Mouse (Mus musculus): Measurements from ENCODE around the gene Itga2b. TPM values are rescaled to one million over a fixed set of nuclear protein-coding genes. Genes with fewer than 3 reads are reported as not detected.

Itga2b gene
- polyA plus RNA-seq (2015; fragmentation: Nextera tagmentation; extraction: Ambion mirVana) = 28.0 and 32.9 TPM in 2 replicates

- 13% methylated on average over 11 of the region's 11 CpGs for WGBS (ENCODE audit: insufficient replicate concordance)
- ATAC-seq (ENCODE audit: low read depth) = peak; percentile 48
- no peaks in the 10 kb centered on the region for H3K9me3 ChIP-seq (replicated peaks; ENCODE audit: control insufficient read depth, low read length)
- H3K9ac ChIP-seq (ENCODE audit: low read depth, low read length) = peak within 1 kb of the TSS; percentile 35; the same call in 1 of the 2 replicates
- no peaks in the 10 kb centered on the region for H3K27me3 ChIP-seq (ENCODE audit: control insufficient read depth, insufficient read depth, low read depth, low read length)
- peak within 1 kb of the TSS; percentile 23; the same call in 1 of the 2 replicates for H3K4me3 ChIP-seq (ENCODE audit: low read depth, low read length)
- peak within 1 kb of the TSS; percentile 38; the same call in 1 of the 2 replicates for H3K4me2 ChIP-seq (ENCODE audit: low read depth, low read length)
- H3K4me1 ChIP-seq (ENCODE audit: control insufficient read depth, low read depth, low read length) = peaks cover 37% of the 10 kb centered on the region
- H3K36me3 ChIP-seq (ENCODE audit: control insufficient read depth, insufficient read depth) = no peaks in the 10 kb centered on the region
- H3K27ac ChIP-seq (ENCODE audit: low read length) = peak within 1 kb of the TSS; percentile 52; the same call in 1 of the 2 replicates
Measured at GRCm38 (mm10) chr11:102469648-102470357, at the start of gene Itga2b. Gene Itga2b (minus strand): TSS chr11:102470122.

DNA sequence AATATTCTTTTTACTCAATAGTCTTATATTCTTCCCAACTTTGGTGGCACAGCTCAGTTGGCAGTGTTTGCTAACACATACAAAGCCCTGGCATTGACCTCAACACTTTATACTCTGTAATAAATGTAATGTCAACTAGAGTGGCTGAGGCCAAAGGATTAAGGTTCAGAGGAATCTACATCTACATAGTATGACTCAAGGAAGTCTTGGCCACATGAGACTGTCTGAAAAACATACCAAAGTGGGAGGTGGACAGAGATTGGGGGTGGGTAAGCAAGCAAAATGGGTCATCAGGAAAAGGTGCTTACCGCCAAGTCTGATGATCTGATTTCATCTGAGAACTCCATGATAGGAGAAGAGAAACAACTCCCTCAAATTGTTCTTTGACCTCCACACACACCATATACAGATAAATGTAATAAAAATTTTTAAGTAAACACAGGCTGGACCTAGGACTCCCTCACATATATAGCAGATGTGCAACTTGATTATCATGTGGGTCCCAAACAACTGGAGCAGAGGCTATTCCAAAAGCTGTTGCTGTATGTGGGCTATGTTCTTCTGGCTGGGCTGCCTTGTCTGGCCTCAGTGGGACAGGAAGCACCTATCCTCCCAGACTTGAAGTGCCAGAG lies 45.0 kb upstream of the Itga2b start:
- H3K4me2 ChIP-seq (ENCODE audit: low read depth, low read length) = no peak overlapping the region
- no peaks in the 10 kb centered on the region for H3K9me3 ChIP-seq (replicated peaks; ENCODE audit: control insufficient read depth, low read length)
- H3K27ac ChIP-seq (ENCODE audit: low read length) = no peak overlapping the region
- H3K27me3 ChIP-seq (ENCODE audit: control insufficient read depth, insufficient read depth, low read depth, low read length) = no peaks in the 10 kb centered on the region
- H3K9ac ChIP-seq (ENCODE audit: low read depth, low read length) = no peak overlapping the region
- no peaks in the 10 kb centered on the region for H3K4me1 ChIP-seq (ENCODE audit: control insufficient read depth, low read depth, low read length)
- WGBS (ENCODE audit: insufficient replicate concordance) = 85% methylated on average over 1 of the region's 1 CpGs
- ATAC-seq (ENCODE audit: low read depth) = no peak
- no peak overlapping the region for H3K4me3 ChIP-seq (ENCODE audit: low read depth, low read length)
- H3K36me3 ChIP-seq (ENCODE audit: control insufficient read depth, insufficient read depth) = peaks cover 4% of the 10 kb centered on the region

DNA sequence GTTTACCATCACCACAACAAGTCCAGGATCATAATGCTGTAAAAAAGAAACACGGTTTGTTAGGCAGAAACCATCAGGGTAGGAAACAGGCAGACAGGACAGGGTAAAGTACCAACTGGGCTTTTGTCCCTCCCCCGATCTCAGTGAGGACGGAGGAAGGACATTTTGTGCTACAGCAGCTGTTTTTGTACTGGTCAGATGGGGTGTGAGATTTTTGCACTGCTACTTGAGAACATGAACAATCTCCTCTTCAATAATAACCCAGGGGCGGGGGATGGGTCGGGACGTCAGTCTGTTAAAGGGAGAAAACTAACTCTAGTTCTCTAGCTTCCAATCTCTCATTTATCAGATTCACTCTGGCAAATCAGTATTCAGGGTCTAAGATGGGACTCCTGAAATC lies 40.3 kb upstream of the Itga2b start:
- Histone ChIP-seq H3K4me3 (ENCODE audit: low read depth, low read length) (no peak overlapping the region), H3K36me3 (ENCODE audit: control insufficient read depth, insufficient read depth) (peaks cover 7% of the 10 kb centered on the region), H3K4me2 (ENCODE audit: low read depth, low read length) (no peak overlapping the region), H3K9ac (ENCODE audit: low read depth, low read length) (no peak overlapping the region), H3K4me1 (ENCODE audit: control insufficient read depth, low read depth, low read length) (no peaks in the 10 kb centered on the region), H3K27me3 (ENCODE audit: control insufficient read depth, insufficient read depth, low read depth, low read length) (no peaks in the 10 kb centered on the region), H3K9me3 (replicated peaks; ENCODE audit: control insufficient read depth, low read length) (no peaks in the 10 kb centered on the region), H3K27ac (ENCODE audit: low read length) (no peak overlapping the region)
- no peak for ATAC-seq (ENCODE audit: low read depth)
- WGBS (ENCODE audit: insufficient replicate concordance) = 76% methylated on average over 6 of the region's 6 CpGs

DNA sequence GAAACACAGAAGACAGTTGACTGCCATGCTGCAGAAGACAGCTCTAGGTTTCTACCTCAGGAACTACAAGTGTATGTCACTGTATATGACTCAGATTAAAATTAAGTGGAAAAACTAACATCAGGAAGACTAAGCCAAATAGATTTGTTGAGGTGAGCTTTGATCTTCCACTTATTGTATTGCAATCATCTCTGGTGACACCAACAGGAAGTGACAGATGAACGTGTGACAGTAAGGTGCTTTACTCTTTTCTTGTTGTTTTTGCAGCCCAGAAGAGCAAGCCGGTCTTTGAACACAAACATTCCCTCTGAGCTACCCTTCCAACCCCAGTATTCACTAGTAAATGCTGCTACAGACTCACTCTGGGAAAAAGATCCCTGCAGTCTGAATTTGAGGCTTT lies 26.8 kb upstream of the Itga2b start:
- Histone ChIP-seq H3K9ac (ENCODE audit: low read depth, low read length) (no peak overlapping the region), H3K27me3 (ENCODE audit: control insufficient read depth, insufficient read depth, low read depth, low read length) (no peaks in the 10 kb centered on the region), H3K9me3 (replicated peaks; ENCODE audit: control insufficient read depth, low read length) (no peaks in the 10 kb centered on the region), H3K27ac (ENCODE audit: low read length) (no peak overlapping the region), H3K4me1 (ENCODE audit: control insufficient read depth, low read depth, low read length) (peaks cover 3% of the 10 kb centered on the region), H3K36me3 (ENCODE audit: control insufficient read depth, insufficient read depth) (peaks cover 2% of the 10 kb centered on the region), H3K4me2 (ENCODE audit: low read depth, low read length) (no peak overlapping the region), H3K4me3 (ENCODE audit: low read depth, low read length) (no peak overlapping the region)
- WGBS (ENCODE audit: insufficient replicate concordance) = 56% methylated on average over 2 of the region's 2 CpGs
- ATAC-seq (ENCODE audit: low read depth) = no peak

GRCm38 (mm10) chr11:102496206-102496605 lies 26.3 kb upstream of the Itga2b start:
- H3K9ac ChIP-seq (ENCODE audit: low read depth, low read length) = no peak overlapping the region
- 92% methylated on average over 2 of the region's 2 CpGs for WGBS (ENCODE audit: insufficient replicate concordance)
- no peak overlapping the region for H3K4me2 ChIP-seq (ENCODE audit: low read depth, low read length)
- H3K9me3 ChIP-seq (replicated peaks; ENCODE audit: control insufficient read depth, low read length) = no peaks in the 10 kb centered on the region
- peaks cover 2% of the 10 kb centered on the region for H3K36me3 ChIP-seq (ENCODE audit: control insufficient read depth, insufficient read depth)
- no peak for ATAC-seq (ENCODE audit: low read depth)
- peaks cover 3% of the 10 kb centered on the region for H3K4me1 ChIP-seq (ENCODE audit: control insufficient read depth, low read depth, low read length)
- H3K27ac ChIP-seq (ENCODE audit: low read length) = no peak overlapping the region
- no peak overlapping the region for H3K4me3 ChIP-seq (ENCODE audit: low read depth, low read length)
- H3K27me3 ChIP-seq (ENCODE audit: control insufficient read depth, insufficient read depth, low read depth, low read length) = no peaks in the 10 kb centered on the region

DNA sequence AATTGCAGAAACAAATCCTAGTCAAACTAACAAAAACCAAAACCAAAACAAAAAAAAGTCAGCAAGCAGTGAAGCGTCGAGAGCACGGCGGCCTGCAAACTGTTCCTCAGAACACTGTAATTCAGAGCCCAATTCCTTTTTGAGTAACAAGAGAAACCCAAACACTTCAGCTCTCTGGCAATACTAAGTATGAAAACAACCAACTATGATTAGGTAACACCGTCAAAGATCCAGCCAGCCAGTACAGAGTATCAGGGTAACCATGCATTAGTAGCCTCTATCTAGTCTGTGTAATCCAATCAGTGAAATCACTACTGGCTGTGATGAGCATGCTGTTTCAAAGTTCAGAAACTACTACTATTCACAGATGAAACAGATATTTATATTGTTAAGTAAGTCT lies 25.8 kb upstream of the Itga2b start:
- H3K36me3 ChIP-seq (ENCODE audit: control insufficient read depth, insufficient read depth) = peaks cover 2% of the 10 kb centered on the region; the same call in 1 of the 2 replicates
- ATAC-seq (ENCODE audit: low read depth) = no peak
- WGBS (ENCODE audit: insufficient replicate concordance) = 92% methylated on average over 5 of the region's 5 CpGs

DNA sequence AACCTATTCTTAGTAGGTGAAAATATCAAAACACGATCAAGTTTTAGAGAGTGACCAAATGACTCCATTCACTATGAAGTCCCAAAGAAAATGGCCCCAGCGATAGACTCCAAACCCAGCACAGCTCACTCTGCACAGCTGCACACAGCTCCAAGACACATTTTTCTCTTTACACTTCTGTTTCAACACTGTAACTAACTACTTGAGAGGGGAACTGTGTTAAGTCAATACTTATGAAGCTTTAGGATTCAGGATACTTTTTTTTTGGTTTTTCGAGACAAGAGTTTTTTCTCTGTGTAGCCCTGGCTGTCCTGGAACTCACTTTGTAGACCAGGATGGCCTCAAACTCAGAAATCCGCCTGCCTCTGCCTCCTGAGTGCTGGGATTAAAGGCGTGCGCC lies 25.2 kb upstream of the Itga2b start:
- ATAC-seq (ENCODE audit: low read depth) = no peak
- no peak overlapping the region for H3K9ac ChIP-seq (ENCODE audit: low read depth, low read length)
- H3K27ac ChIP-seq (ENCODE audit: low read length) = no peak overlapping the region
- H3K27me3 ChIP-seq (ENCODE audit: control insufficient read depth, insufficient read depth, low read depth, low read length) = no peaks in the 10 kb centered on the region
- no peak overlapping the region for H3K4me3 ChIP-seq (ENCODE audit: low read depth, low read length)
- 86% methylated on average over 6 of the region's 6 CpGs for WGBS (ENCODE audit: insufficient replicate concordance)
- no peak overlapping the region for H3K4me2 ChIP-seq (ENCODE audit: low read depth, low read length)
- no peaks in the 10 kb centered on the region for H3K9me3 ChIP-seq (replicated peaks; ENCODE audit: control insufficient read depth, low read length)
- H3K4me1 ChIP-seq (ENCODE audit: control insufficient read depth, low read depth, low read length) = peaks cover 3% of the 10 kb centered on the region
- H3K36me3 ChIP-seq (ENCODE audit: control insufficient read depth, insufficient read depth) = peaks cover 2% of the 10 kb centered on the region; the same call in 1 of the 2 replicates

More for the DNA sequence above, 25.8 kb upstream of the Itga2b start:
- Histone ChIP-seq H3K9me3 (replicated peaks; ENCODE audit: control insufficient read depth, low read length) (no peaks in the 10 kb centered on the region), H3K4me2 (ENCODE audit: low read depth, low read length) (no peak overlapping the region), H3K4me3 (ENCODE audit: low read depth, low read length) (no peak overlapping the region), H3K9ac (ENCODE audit: low read depth, low read length) (no peak overlapping the region), H3K4me1 (ENCODE audit: control insufficient read depth, low read depth, low read length) (peaks cover 3% of the 10 kb centered on the region), H3K27me3 (ENCODE audit: control insufficient read depth, insufficient read depth, low read depth, low read length) (no peaks in the 10 kb centered on the region), H3K27ac (ENCODE audit: low read length) (no peak overlapping the region)

DNA sequence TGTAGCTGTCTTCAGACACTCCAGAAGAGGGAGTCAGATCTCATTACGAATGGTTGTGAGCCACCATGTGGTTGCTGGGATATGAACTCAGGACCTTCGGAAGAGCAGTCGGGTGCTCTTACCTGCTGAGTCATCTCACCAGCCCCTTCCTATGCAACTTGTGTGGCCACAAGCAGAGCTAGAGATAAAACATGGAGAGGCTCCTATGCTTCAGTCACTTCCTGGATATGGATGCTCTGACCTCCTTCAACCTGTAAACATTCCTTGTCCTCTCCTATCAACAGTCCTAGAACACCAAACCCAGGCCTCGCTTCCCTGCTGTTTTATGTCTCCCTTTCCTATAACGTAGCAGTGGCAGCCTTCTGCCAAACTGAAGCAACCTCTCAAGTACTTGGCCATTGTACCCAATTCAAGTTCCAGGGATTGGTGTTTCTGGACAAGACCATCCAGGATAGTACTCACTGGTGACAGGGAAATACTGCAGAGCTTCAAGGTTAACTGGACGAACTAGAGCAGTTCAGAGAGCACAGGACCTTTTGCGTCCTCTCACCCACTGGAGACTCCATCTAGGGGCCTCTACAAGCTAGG lies 24.2 kb upstream of the Itga2b start:
- H3K4me3 ChIP-seq (ENCODE audit: low read depth, low read length) = no peak overlapping the region
- no peaks in the 10 kb centered on the region for H3K27me3 ChIP-seq (ENCODE audit: control insufficient read depth, insufficient read depth, low read depth, low read length)
- no peaks in the 10 kb centered on the region for H3K36me3 ChIP-seq (ENCODE audit: control insufficient read depth, insufficient read depth)
- peaks cover 3% of the 10 kb centered on the region for H3K4me1 ChIP-seq (ENCODE audit: control insufficient read depth, low read depth, low read length)
- ATAC-seq (ENCODE audit: low read depth) = no peak
- 61% methylated on average over 7 of the region's 7 CpGs for WGBS (ENCODE audit: insufficient replicate concordance)
- H3K27ac ChIP-seq (ENCODE audit: low read length) = no peak overlapping the region
- H3K9me3 ChIP-seq (replicated peaks; ENCODE audit: control insufficient read depth, low read length) = no peaks in the 10 kb centered on the region
- no peak overlapping the region for H3K9ac ChIP-seq (ENCODE audit: low read depth, low read length)
- H3K4me2 ChIP-seq (ENCODE audit: low read depth, low read length) = no peak overlapping the region

- Histone ChIP-seq H3K36me3 (ENCODE audit: control insufficient read depth, insufficient read depth) (no peaks in the 10 kb centered on the region), H3K4me3 (ENCODE audit: low read depth, low read length) (no peak overlapping the region), H3K9me3 (replicated peaks; ENCODE audit: control insufficient read depth, low read length) (no peaks in the 10 kb centered on the region), H3K9ac (ENCODE audit: low read depth, low read length) (no peak overlapping the region), H3K27me3 (ENCODE audit: control insufficient read depth, insufficient read depth, low read depth, low read length) (no peaks in the 10 kb centered on the region), H3K4me2 (ENCODE audit: low read depth, low read length) (no peak overlapping the region), H3K27ac (ENCODE audit: low read length) (no peak overlapping the region), H3K4me1 (ENCODE audit: control insufficient read depth, low read depth, low read length) (peaks cover 3% of the 10 kb centered on the region)
- ATAC-seq (ENCODE audit: low read depth) = no peak
- 88% methylated on average over 2 of the region's 2 CpGs for WGBS (ENCODE audit: insufficient replicate concordance)
Measured at GRCm38 (mm10) chr11:102493241-102493640, 23.3 kb upstream of the Itga2b start.
